Mouse (Mus musculus): ENCODE data around the gene Ap2a2. TPM values are rescaled to one million over a fixed set of nuclear protein-coding genes. Genes with fewer than 3 reads are reported as not detected.
"Not testable (repeated sequence)": the region's sequence is repeated elsewhere in the genome, so short reads cannot be mapped to it uniquely, and the experiment has no call there.

Ap2a2 gene
- total RNA-seq, 2 experiments from 2014 or later, result 238 to 254 TPM

GRCm38 (mm10) chr7:141590959-141591358 is 29.0 kb downstream of the Ap2a2 start:
- no peak for DNase-seq (ENCODE audit: extremely low spot score in 1 of 2, low spot score in 1 of 2)

- DNase-seq (ENCODE audit: extremely low spot score in 1 of 2, low spot score in 1 of 2), result no peak
These were observed 30.1 kb downstream of the Ap2a2 start for GRCm38 (mm10) chr7:141592096-141592495.

- no peak for DNase-seq (ENCODE audit: extremely low spot score in 1 of 2, low spot score in 1 of 2)
These were observed 31.1 kb downstream of the Ap2a2 start for GRCm38 (mm10) chr7:141593056-141593455.

- DNase-seq (ENCODE audit: extremely low spot score in 1 of 2, low spot score in 1 of 2), result no peak
These were observed 35.0 kb downstream of the Ap2a2 start for GRCm38 (mm10) chr7:141596971-141597370.

GRCm38 (mm10) chr7:141597563-141597962 is 35.6 kb downstream of the Ap2a2 start:
- no peak for DNase-seq (ENCODE audit: extremely low spot score in 1 of 2, low spot score in 1 of 2)

- DNase-seq (ENCODE audit: extremely low spot score in 1 of 2, low spot score in 1 of 2), result no peak
These were observed 45.7 kb downstream of the Ap2a2 start for GRCm38 (mm10) chr7:141607717-141608116.

GRCm38 (mm10) chr7:141609719-141610514 is 47.9 kb downstream of the Ap2a2 start:
- no peak for DNase-seq (ENCODE audit: extremely low spot score in 1 of 2, low spot score in 1 of 2)

GRCm38 (mm10) chr7:141611711-141612370 is 49.9 kb downstream of the Ap2a2 start:
- DNase-seq (ENCODE audit: extremely low spot score in 1 of 2, low spot score in 1 of 2), result no peak

- DNase-seq (ENCODE audit: extremely low spot score in 1 of 2, low spot score in 1 of 2), result no peak
These were observed 50.4 kb downstream of the Ap2a2 start for GRCm38 (mm10) chr7:141612371-141612760.

- DNase-seq (ENCODE audit: extremely low spot score in 1 of 2, low spot score in 1 of 2), result no peak
These were observed 50.8 kb downstream of the Ap2a2 start for GRCm38 (mm10) chr7:141612791-141613190.

GRCm38 (mm10) chr7:141614329-141614832 is 52.4 kb downstream of the Ap2a2 start:
- DNase-seq (ENCODE audit: extremely low spot score in 1 of 2, low spot score in 1 of 2), result no peak

GRCm38 (mm10) chr7:141624214-141624613 is 62.2 kb downstream of the Ap2a2 start:
- no peak for DNase-seq (ENCODE audit: extremely low spot score in 1 of 2, low spot score in 1 of 2)

- DNase-seq (ENCODE audit: extremely low spot score in 1 of 2, low spot score in 1 of 2), result no peak
These were observed 63.3 kb downstream of the Ap2a2 start for GRCm38 (mm10) chr7:141625120-141625810.

GRCm38 (mm10) chr7:141628018-141628417 is 66.0 kb downstream of the Ap2a2 start:
- DNase-seq (ENCODE audit: extremely low spot score in 1 of 2, low spot score in 1 of 2), result no peak

GRCm38 (mm10) chr7:141629241-141629640 is 67.3 kb downstream of the Ap2a2 start:
- DNase-seq (ENCODE audit: extremely low spot score in 1 of 2, low spot score in 1 of 2), result no peak

GRCm38 (mm10) chr7:141638077-141638476 is 76.1 kb downstream of the Ap2a2 start:
- peak in 1 of 2 experiments; percentile 31 for DNase-seq (ENCODE audit: extremely low spot score in 1 of 2, low spot score in 1 of 2)

- DNase-seq (ENCODE audit: extremely low spot score in 1 of 2, low spot score in 1 of 2), result not testable (repeated sequence)
These were observed 76.8 kb downstream of the Ap2a2 start for GRCm38 (mm10) chr7:141638513-141639334.

GRCm38 (mm10) chr7:141639335-141639890 is 77.4 kb downstream of the Ap2a2 start:
- not testable (repeated sequence) for DNase-seq (ENCODE audit: extremely low spot score in 1 of 2, low spot score in 1 of 2)

GRCm38 (mm10) chr7:141642375-141642774 is 80.4 kb downstream of the Ap2a2 start:
- DNase-seq (ENCODE audit: extremely low spot score in 1 of 2, low spot score in 1 of 2), result no peak

- DNase-seq (ENCODE audit: extremely low spot score in 1 of 2, low spot score in 1 of 2), result peak in 1 of 2 experiments; percentile 24
These were observed 81.2 kb downstream of the Ap2a2 start for GRCm38 (mm10) chr7:141643160-141643559.

Measured in layer of hippocampus, postnatal 25 days (tissue).